Mouse (Mus musculus) hindbrain, embryonic 15.5 days (tissue): ENCODE measurements around the gene Cdca5. TPM values are rescaled to one million over a fixed set of nuclear protein-coding genes. Genes with fewer than 3 reads are reported as not detected.

Experiments
- ATAC-seq: fragments of 200-750 bp; cut with Nextera tagmentation; 2 replicates; pipeline ENCODE4 v1.8.0; 2017; ENCODE audit warnings: low read depth, moderate number of reproducible peaks, moderate TSS enrichment; ENCODE audit not compliant: low FRiP score
- H3K27ac ChIP-seq: fragments of 300-500 bp; sonication (generic); replicated peaks from 2 replicates; pipeline ENCODE4 v1.5.1; 2015; ENCODE audit warnings: mild to moderate bottlenecking, inconsistent platforms
- H3K27me3 ChIP-seq: fragments of 300-500 bp; sonication (generic); 2 replicates; pipeline ENCODE4 v1.6.1; 2015; ENCODE audit warnings: control low read depth, inconsistent platforms
- H3K36me3 ChIP-seq: fragments of 300-500 bp; sonication (generic); 2 replicates; pipeline ENCODE4 v1.6.1; 2015; ENCODE audit warnings: control low read depth, inconsistent platforms
- H3K4me1 ChIP-seq: fragments of 300-500 bp; sonication (generic); replicated peaks from 2 replicates; pipeline ENCODE4 v1.6.1; 2015; ENCODE audit warnings: control low read depth, inconsistent platforms
- H3K4me2 ChIP-seq: fragments of 300-500 bp; sonication (generic); 2 replicates; pipeline ENCODE4 v1.6.1; 2015; ENCODE audit warnings: moderate library complexity, mild to moderate bottlenecking, inconsistent platforms
- H3K4me3 ChIP-seq: fragments of 300-500 bp; sonication (generic); 2 replicates; pipeline ENCODE4 v1.5.1; 2015; ENCODE audit warnings: mild to moderate bottlenecking, inconsistent platforms
- H3K9ac ChIP-seq: fragments of 300-500 bp; sonication (generic); 2 replicates; pipeline ENCODE4 v1.6.1; 2015; ENCODE audit warnings: inconsistent platforms
- H3K9me3 ChIP-seq: fragments of 300-500 bp; sonication (generic); 2 replicates; pipeline ENCODE4 v1.6.1; 2016; ENCODE audit warnings: control low read depth, inconsistent platforms
- WGBS: fragments of 180-500 bp; shearing (Covaris S2); methylation state at CpG from one replicate; pipeline ENCODE4 v1.1.7; 2015; 5-methylcytosine and 5-hydroxymethylcytosine counted together
- polyA plus RNA-seq: library from polyadenylated mRNA; unstranded; fragments of >200 nt; fragmentation: Nextera tagmentation; extraction: Ambion mirVana; gene quantifications from 2 replicates; pipeline ENCODE4 v1.2.1, GENCODE M21; 2015

Cdca5 gene
- polyA plus RNA-seq, 1 experiment from 2014 or later, result 8.4 TPM

DNA sequence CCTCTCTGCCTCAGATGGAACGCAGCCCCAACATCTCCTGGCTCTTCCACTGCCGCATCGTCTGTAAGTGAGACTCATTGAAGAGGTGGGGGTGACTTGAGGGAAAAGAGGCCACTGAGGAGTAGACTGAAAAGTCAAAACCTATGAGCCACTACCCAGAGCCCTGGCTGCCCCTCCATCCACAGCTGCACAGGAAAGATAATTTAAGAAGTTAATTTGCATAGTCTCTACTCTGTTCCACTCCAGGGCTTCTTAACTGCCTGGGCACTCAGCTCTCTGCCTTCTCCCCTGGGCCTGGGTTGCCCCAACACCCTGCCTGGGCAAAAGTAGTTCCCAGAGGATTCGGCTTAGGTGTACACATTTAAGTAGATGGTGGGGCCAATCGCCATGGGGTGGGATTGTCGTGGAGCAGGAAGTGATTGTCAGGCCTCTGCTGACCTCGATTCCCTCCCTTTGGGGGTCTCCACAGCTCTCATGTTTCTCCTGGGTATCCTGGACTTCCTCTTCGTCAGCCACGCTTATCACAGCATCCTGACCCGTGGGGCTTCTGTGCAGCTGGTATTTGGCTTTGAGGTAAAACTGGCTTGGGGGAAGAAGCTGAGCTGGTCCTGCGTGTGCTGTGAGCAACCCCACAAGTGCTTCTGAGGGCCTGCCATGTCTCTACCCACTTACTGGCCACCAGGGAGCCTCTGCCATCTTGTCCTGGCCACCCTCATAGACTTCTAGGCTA is 35.9 kb upstream of the Cdca5 start:
- WGBS, result 91% methylated on average over 11 of the region's 11 CpGs
- no peak overlapping the region for H3K9ac ChIP-seq
- H3K4me2 ChIP-seq, result 0 out of 2 replicates have a peak overlapping the region, but pooled peaks have one; percentile 98
- no peaks in the 10 kb centered on the region for H3K27me3 ChIP-seq
- H3K27ac ChIP-seq, result no peak overlapping the region
- peaks cover 57% of the 10 kb centered on the region for H3K36me3 ChIP-seq
- H3K4me1 ChIP-seq, result peaks cover 27% of the 10 kb centered on the region
- H3K9me3 ChIP-seq, result no peaks in the 10 kb centered on the region
- no peak overlapping the region for H3K4me3 ChIP-seq
- ATAC-seq, result no peak

DNA sequence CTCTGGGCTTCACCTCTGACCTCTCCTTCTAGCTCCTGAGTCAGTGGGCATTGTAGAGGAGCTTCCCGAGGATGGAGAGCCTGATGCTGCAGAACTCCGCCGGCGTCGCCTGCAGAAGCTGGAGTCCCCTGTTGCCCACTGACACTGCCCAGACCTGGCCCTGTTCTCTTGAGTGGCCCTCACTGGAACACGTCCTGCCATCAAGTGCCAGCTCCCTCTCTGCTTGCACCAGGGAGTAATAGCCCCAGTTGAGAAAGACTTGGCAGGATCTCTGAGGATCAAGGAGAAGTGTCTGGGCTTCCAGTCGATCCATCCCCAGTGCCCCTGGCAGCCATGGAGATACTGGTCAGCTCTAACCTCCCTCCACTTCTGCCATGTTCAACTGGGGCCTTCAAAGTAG is 32.3 kb upstream of the Cdca5 start:
- no peaks in the 10 kb centered on the region for H3K9me3 ChIP-seq
- no peak overlapping the region for H3K27ac ChIP-seq
- no peak overlapping the region for H3K4me3 ChIP-seq
- ATAC-seq, result no peak
- 86% methylated on average over 7 of the region's 7 CpGs for WGBS
- H3K9ac ChIP-seq, result no peak overlapping the region
- H3K27me3 ChIP-seq, result no peaks in the 10 kb centered on the region
- H3K36me3 ChIP-seq, result peaks cover 69% of the 10 kb centered on the region
- peaks cover 26% of the 10 kb centered on the region for H3K4me1 ChIP-seq
- H3K4me2 ChIP-seq, result no peak overlapping the region

DNA sequence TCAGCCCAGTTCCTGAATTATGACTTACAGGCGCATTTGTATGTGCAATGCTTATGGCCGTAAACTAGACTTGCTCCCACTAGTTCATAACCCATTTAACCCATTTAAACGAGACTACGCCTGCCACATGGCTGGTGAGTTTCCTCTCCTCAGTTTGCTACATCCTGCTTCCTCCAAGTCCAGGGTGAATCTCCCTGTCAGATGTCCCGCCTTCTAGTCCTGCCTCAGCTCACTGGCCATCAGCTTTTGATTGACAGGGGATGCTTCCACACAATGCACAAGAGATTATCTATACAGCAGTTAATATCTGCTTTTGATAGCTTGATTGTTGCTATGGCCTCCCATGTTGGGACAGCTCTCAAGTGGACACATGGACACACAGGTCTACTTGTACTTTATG is 30.5 kb upstream of the Cdca5 start:
- H3K9ac ChIP-seq, result no peak overlapping the region
- WGBS, result 88% methylated on average over 5 of the region's 5 CpGs
- no peak for ATAC-seq
- no peaks in the 10 kb centered on the region for H3K9me3 ChIP-seq
- no peak overlapping the region for H3K4me3 ChIP-seq
- no peaks in the 10 kb centered on the region for H3K27me3 ChIP-seq
- H3K27ac ChIP-seq, result no peak overlapping the region
- H3K4me2 ChIP-seq, result no peak overlapping the region
- peaks cover 23% of the 10 kb centered on the region for H3K4me1 ChIP-seq
- H3K36me3 ChIP-seq, result peaks cover 58% of the 10 kb centered on the region

DNA sequence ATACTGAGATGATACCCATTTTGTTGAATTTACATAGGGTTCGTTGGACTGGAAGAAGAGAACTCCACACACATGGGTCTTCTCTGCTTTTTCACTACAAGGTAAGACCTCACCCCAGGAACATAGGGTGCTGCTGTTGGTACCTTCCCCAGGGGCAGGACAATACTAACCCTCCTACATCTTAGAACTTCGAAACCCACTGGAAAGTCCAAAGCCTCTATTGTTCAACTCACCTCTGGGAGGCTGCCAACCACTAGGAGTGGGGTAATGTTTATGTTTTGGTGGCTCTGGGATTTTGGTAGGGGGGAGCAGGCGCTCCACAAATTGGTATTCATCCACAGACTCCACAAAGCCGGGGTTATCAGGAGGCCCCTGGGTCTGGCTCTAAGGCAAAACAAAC is 28.1 kb upstream of the Cdca5 start:
- H3K36me3 ChIP-seq, result peaks cover 38% of the 10 kb centered on the region
- 60% methylated on average over 4 of the region's 4 CpGs for WGBS
- no peaks in the 10 kb centered on the region for H3K27me3 ChIP-seq
- H3K27ac ChIP-seq, result no peak overlapping the region
- H3K9ac ChIP-seq, result peak overlapping the region; percentile 89
- H3K4me3 ChIP-seq, result peak overlapping the region; percentile 92
- no peak for ATAC-seq
- H3K4me2 ChIP-seq, result peak overlapping the region; percentile 88
- peaks cover 28% of the 10 kb centered on the region for H3K4me1 ChIP-seq
- H3K9me3 ChIP-seq, result no peaks in the 10 kb centered on the region

DNA sequence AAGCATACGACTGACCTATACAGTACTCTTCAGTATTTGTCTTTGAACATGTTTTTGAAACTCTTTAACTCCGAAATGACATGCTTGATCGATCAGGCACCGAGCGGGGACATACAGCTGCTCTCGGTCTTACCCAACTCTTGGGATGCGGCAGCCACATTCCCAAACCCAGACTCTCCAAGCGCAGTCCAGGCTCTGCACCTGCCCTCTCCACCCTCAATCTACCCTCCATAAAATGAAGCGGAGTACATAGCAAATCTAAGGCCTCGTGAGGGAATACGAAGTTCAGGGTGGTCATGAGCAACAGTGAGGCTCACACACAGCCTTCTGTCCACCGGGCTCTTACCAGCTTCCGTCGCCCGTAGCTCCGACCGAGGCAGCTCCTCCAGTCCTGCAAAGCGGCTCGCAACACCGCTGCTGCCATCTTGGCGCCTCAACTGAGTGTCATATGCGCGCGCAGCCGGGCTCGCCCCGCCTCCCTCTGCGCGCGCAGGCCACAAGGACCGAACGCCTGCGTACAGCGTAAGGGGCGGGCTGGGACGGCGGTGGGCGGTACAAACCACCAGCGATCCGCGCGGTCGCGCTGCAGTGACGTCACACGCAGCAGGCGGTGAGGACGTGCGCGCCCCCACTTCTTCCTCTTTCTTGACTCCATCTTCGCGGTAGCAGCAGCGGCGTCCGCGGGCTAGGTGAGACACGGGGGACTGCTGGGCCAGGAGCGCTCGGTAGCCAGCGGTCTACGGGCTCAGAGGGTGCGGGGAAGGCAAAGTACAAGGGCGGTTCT is 27.3 kb upstream of the Cdca5 start, which contains the start of the genes Mrpl49 and Fau:
TSS of gene Mrpl49 (minus strand) at position 473 of the 784 bp plus-strand sequence.
TSS of gene Fau (plus strand) at position 532 of the 784 bp plus-strand sequence.
- Histone ChIP-seq H3K4me2 (peak within 1 kb of the TSS; percentile 88), H3K27ac (peak within 1 kb of the TSS; percentile 88), H3K36me3 (peaks cover 30% of the 10 kb centered on the region), H3K4me3 (peak within 1 kb of the TSS; percentile 92), H3K4me1 (peaks cover 37% of the 10 kb centered on the region), H3K9me3 (no peaks in the 10 kb centered on the region), H3K27me3 (no peaks in the 10 kb centered on the region), H3K9ac (peak within 1 kb of the TSS; percentile 89)
- peak; percentile 90 for ATAC-seq
- WGBS, result under 1% methylated on average over 63 of the region's 63 CpGs

DNA sequence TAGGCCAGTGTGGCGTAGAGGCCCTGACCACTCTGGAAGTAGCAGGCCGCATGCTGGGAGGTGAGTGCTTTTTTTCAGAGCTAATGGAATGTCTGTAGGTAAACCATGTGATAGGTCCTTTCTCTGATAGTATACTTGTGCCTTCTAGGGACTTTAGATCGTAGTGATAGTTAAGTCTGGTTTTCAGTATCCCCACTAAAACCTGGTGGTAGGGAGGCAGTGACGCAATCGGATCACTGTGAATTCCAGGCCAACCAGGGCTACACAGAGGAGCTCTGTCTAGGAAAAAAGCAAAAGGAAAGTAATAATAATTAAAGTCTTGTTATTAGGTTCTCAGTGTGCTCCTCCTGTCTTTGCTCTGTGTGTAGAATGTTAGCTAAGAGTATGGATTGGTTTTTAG is 26.3 kb upstream of the Cdca5 start:
- WGBS, result 39% methylated on average over 5 of the region's 5 CpGs

DNA sequence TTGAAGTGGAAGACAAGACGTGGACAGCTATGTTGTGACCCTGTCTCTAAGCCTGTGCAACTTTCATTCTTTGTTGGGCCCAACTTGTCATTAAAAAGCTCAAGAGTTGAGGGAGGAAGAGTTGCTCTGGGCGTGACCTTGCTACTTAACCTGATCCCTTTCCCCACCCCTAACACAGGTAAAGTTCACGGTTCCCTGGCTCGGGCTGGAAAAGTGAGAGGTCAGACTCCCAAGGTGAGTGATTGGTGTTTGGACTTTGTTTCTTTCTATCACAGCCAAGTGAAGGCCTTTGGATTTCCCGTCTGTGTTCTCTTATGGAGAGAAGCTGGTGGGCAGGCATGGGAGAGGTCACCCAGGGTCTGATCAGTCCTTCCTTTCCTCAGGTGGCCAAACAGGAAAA is 25.8 kb upstream of the Cdca5 start:
- no peaks in the 10 kb centered on the region for H3K27me3 ChIP-seq
- peaks cover 51% of the 10 kb centered on the region for H3K4me1 ChIP-seq
- no peak for ATAC-seq
- peak overlapping the region; percentile 88 for H3K9ac ChIP-seq
- peaks cover 15% of the 10 kb centered on the region for H3K36me3 ChIP-seq
- H3K9me3 ChIP-seq, result no peaks in the 10 kb centered on the region
- peak overlapping the region; percentile 92 for H3K4me3 ChIP-seq
- WGBS, result 89% methylated on average over 5 of the region's 5 CpGs
- peak overlapping the region; percentile 88 for H3K4me2 ChIP-seq
- H3K27ac ChIP-seq, result no peak overlapping the region

More for the DNA sequence above, 26.3 kb upstream of the Cdca5 start:
- ATAC-seq, result no peak
- Histone ChIP-seq H3K4me2 (peak overlapping the region; percentile 88), H3K9ac (peak overlapping the region; percentile 88), H3K27me3 (no peaks in the 10 kb centered on the region), H3K36me3 (peaks cover 20% of the 10 kb centered on the region), H3K4me3 (peak overlapping the region; percentile 92), H3K9me3 (no peaks in the 10 kb centered on the region), H3K27ac (peak overlapping the region; percentile 88; the same call in 1 of the 2 replicates), H3K4me1 (peaks cover 47% of the 10 kb centered on the region)

DNA sequence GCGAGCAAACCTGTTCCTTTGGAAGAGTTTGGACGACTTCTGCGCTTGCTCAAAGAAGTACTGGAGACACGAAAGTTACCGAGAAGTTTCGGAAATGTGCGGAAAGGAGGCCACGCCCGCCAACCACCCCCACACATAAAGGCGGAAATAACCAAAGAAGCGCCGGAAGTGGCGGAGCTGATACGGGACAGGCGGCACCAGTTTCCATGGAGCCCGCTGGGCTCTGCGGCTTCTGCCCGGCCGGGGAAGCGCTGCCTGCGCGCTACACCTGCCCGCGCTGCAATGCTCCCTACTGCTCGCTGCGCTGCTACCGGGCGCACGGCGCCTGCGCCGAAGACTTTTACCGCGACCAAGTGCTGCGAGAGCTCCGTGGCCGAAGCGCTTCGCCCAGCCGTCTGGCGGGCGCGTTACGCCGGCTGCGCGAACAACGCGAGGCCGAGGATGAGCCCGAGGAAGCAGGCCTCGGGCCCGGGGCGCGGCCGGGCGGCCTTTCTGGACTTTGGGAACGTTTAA is 23.7 kb upstream of the Cdca5 start, which contains the start of gene Znhit2:
TSS of gene Znhit2 (plus strand) at position 172 of the 513 bp plus-strand sequence.
- peak within 1 kb of the TSS; percentile 99 for H3K4me2 ChIP-seq
- no peaks in the 10 kb centered on the region for H3K27me3 ChIP-seq
- peaks cover 4% of the 10 kb centered on the region; the same call in 1 of the 2 replicates for H3K36me3 ChIP-seq
- peak; percentile 67 for ATAC-seq
- H3K4me1 ChIP-seq, result peaks cover 62% of the 10 kb centered on the region
- H3K9ac ChIP-seq, result peak within 1 kb of the TSS; percentile 98
- H3K27ac ChIP-seq, result peak within 1 kb of the TSS; percentile 93
- no peaks in the 10 kb centered on the region for H3K9me3 ChIP-seq
- under 1% methylated on average over 58 of the region's 58 CpGs for WGBS
- peak within 1 kb of the TSS; percentile 93 for H3K4me3 ChIP-seq

DNA sequence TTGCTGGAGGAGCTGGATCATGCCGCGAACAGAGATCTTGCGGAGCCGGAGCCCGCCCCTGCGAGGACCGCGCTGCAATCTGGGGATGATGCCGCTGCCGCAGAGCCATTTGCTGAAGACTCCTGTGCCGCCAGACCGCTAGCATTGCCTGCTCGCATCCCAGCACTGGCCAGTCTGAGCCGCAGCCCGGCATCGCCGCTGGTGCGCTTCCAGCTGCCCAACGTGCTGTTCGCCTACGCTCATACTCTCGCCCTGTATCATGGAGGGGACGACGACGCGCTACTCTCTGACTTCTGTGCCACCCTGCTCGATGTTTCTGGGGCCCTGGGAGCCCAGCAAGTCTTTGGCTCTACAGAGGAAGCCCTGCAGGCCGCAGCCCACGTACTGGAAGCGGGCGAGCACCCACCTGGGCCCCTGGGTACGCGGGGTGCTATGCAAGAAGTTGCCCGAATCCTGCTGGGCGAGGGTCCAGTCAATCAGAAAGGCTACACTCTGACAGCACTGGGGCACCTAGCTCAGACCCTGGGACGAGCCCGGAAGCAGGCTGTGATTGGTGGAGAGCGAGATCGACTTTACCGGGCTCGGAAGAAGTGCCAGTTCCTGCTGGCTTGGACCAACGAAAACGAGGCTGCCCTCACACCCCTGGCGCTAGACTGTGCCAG is 23.0 kb upstream of the Cdca5 start:
- ATAC-seq, result peak; percentile 1; the same call in 1 of the 2 replicates
- WGBS, result 1% methylated on average over 44 of the region's 44 CpGs

DNA sequence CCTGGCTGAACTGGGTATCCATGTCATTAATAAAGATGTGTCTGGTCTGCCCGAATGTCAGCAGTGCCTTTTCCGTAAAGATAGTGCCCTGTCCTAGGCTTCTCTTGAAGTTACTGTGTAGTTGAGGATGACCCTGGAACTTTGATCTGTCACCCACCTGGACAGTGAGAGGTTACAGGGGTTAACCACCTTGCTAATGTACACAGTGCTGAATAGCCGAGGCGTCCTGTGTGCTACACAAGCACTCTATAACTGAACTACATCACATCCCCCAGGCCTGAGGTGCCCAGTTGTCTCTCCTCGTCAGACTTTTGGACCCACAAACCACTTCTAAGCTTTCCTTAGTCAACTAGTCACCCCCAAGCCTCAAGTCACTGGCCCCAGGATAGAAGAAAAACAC is 22.4 kb upstream of the Cdca5 start:
- H3K9ac ChIP-seq, result peak overlapping the region; percentile 98
- H3K36me3 ChIP-seq, result peaks cover 4% of the 10 kb centered on the region; the same call in 1 of the 2 replicates
- peak overlapping the region; percentile 93; the same call in 1 of the 2 replicates for H3K27ac ChIP-seq
- WGBS, result 65% methylated on average over 5 of the region's 5 CpGs
- peaks cover 62% of the 10 kb centered on the region for H3K4me1 ChIP-seq
- H3K27me3 ChIP-seq, result no peaks in the 10 kb centered on the region
- peak overlapping the region; percentile 93 for H3K4me3 ChIP-seq
- ATAC-seq, result no peak
- no peaks in the 10 kb centered on the region for H3K9me3 ChIP-seq
- H3K4me2 ChIP-seq, result peak overlapping the region; percentile 99

More for the DNA sequence above, 23.0 kb upstream of the Cdca5 start:
- Histone ChIP-seq H3K9me3 (no peaks in the 10 kb centered on the region), H3K9ac (peak overlapping the region; percentile 98), H3K36me3 (peaks cover 4% of the 10 kb centered on the region; the same call in 1 of the 2 replicates), H3K27ac (peak overlapping the region; percentile 93), H3K4me1 (peaks cover 62% of the 10 kb centered on the region), H3K27me3 (no peaks in the 10 kb centered on the region), H3K4me2 (peak overlapping the region; percentile 99), H3K4me3 (peak overlapping the region; percentile 93)

DNA sequence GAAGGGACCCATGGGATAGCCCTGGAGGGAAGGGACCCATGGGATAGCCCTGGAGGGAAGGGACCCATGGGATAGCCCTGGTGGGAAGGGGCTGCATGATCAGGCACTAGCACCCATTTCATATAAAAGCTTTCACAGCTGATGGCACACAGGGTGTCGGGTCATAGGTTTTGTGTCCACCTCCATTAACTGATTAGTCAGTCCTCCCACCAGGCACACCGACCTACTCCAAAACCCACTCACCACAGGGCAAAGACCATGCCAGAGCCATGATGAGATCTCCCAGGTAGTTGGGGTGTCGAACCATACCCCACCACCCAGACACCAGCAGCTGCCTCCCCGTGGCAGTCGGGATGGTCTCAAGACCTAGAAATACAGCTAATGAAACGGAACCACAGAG is 21.7 kb upstream of the Cdca5 start:
- 89% methylated on average over 6 of the region's 6 CpGs for WGBS
- H3K9me3 ChIP-seq, result no peaks in the 10 kb centered on the region
- H3K4me1 ChIP-seq, result peaks cover 65% of the 10 kb centered on the region
- no peak overlapping the region for H3K4me3 ChIP-seq
- peak overlapping the region; percentile 99; the same call in 1 of the 2 replicates for H3K4me2 ChIP-seq
- no peak overlapping the region for H3K9ac ChIP-seq
- H3K36me3 ChIP-seq, result peaks cover 4% of the 10 kb centered on the region; the same call in 1 of the 2 replicates
- H3K27me3 ChIP-seq, result no peaks in the 10 kb centered on the region
- H3K27ac ChIP-seq, result no peak overlapping the region
- ATAC-seq, result no peak
